Mouse (Mus musculus) midbrain, embryonic 11.5 days (tissue): Measurements from ENCODE around the gene Ccdc80. TPM values are rescaled to one million over a fixed set of nuclear protein-coding genes. Genes with fewer than 3 reads are reported as not detected.

Experiments used
- ATAC-seq: fragments of 200-750 bp; cut with Nextera tagmentation; 2 replicates; pipeline ENCODE4 v1.8.0; 2017; ENCODE audit warnings: moderate TSS enrichment, moderate library complexity; ENCODE audit not compliant: low FRiP score
- DNase-seq: peaks from one replicate; pipeline ENCODE4 v3.0.0; 2015; ENCODE audit warnings: low spot score; ENCODE audit errors: missing footprints
- H3K27ac ChIP-seq: fragments of 300-500 bp; sonication (generic); 2 replicates; pipeline ENCODE4 v1.5.1; 2014; ENCODE audit warnings: low read depth, low read length
- H3K27me3 ChIP-seq: fragments of 300-500 bp; sonication (generic); 2 replicates; pipeline ENCODE4 v1.6.1; 2014; ENCODE audit warnings: mild to moderate bottlenecking, low read length, moderate library complexity, mixed read lengths; ENCODE audit not compliant: control insufficient read depth, insufficient read depth
- H3K36me3 ChIP-seq: fragments of 300-500 bp; sonication (generic); 2 replicates; pipeline ENCODE4 v1.6.1; 2014; ENCODE audit warnings: mild to moderate bottlenecking, low read length, moderate library complexity, mixed read lengths; ENCODE audit not compliant: control insufficient read depth, insufficient read depth
- H3K4me1 ChIP-seq: fragments of 300-500 bp; sonication (generic); 2 replicates; pipeline ENCODE4 v1.6.1; 2014; ENCODE audit warnings: low read length; ENCODE audit not compliant: control insufficient read depth, insufficient read depth
- H3K4me2 ChIP-seq: fragments of 300-500 bp; sonication (generic); 2 replicates; pipeline ENCODE4 v1.6.1; 2014; ENCODE audit warnings: mild to moderate bottlenecking, moderate library complexity
- H3K4me3 ChIP-seq: fragments of 300-500 bp; sonication (generic); 2 replicates; pipeline ENCODE4 v1.5.1; 2014; ENCODE audit warnings: low read depth, low read length
- H3K9ac ChIP-seq: fragments of 300-500 bp; sonication (generic); 2 replicates; pipeline ENCODE4 v1.6.1; 2014; ENCODE audit warnings: low read length
- H3K9me3 ChIP-seq: fragments of 300-500 bp; sonication (generic); 2 replicates; pipeline ENCODE4 v1.6.1; 2016; ENCODE audit warnings: low read length; ENCODE audit not compliant: control insufficient read depth
- WGBS: fragments of 180-500 bp; shearing (Covaris S2); extraction: QIAGEN DNeasy Blood & Tissue Kit; methylation state at CpG from one replicate; pipeline ENCODE4 v1.1.7; 2014; 5-methylcytosine and 5-hydroxymethylcytosine counted together
- polyA plus RNA-seq: library from polyadenylated mRNA; unstranded; fragments of >200 nt; fragmentation: Nextera tagmentation; extraction: Ambion mirVana; gene quantifications from 2 replicates; pipeline ENCODE4 v1.2.1, GENCODE M21; 2014

Gene Ccdc80
- polyA plus RNA-seq, 1 experiment from 2014 or later: 27.1 TPM

DNA sequence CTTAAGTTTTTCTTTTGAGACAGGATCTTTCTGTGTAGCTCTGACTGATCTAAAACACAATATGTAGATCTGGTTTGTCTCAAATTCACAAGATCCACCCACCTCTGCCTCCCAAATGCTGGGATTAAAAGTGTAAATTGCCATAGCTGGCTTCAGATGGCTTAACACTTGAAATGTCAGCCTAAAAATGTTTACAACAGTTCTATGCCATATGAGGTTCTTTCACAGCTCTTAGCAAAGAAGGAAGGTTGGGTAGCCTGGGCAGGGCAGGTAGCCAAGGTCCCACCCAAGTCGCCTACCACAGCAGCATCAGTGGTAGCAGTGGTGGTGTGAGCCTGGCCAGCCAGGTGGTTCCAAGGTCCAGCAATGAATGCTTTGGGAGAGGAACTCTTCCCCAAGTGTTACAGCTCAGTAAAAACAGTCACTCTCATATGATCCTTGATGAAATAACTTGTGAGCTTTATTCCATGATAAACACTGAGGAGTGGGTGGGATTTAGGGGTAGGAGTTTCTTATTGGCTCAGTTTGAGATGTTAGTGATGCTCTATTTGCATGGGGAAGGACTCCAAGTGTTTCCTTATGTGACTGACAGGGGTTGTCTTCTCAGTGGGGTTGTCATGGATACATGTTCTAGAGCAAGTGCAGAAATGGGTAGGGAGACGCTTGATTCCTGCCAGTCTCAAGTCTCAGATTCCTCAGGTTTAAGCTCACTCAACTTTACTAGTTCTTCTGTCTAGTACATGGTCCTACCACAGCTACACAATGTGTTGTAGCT lies 34.9 kb downstream of the Ccdc80 start:
- Histone ChIP-seq H3K27ac (no peak overlapping the region), H3K36me3 (no peaks in the 10 kb centered on the region), H3K9me3 (no peaks in the 10 kb centered on the region), H3K4me3 (no peak overlapping the region), H3K4me1 (no peaks in the 10 kb centered on the region), H3K27me3 (no peaks in the 10 kb centered on the region), H3K4me2 (no peak overlapping the region), H3K9ac (no peak overlapping the region)
- DNase-seq: no peak
- no peak for ATAC-seq
- 88% methylated on average over 2 of the region's 2 CpGs for WGBS

DNA sequence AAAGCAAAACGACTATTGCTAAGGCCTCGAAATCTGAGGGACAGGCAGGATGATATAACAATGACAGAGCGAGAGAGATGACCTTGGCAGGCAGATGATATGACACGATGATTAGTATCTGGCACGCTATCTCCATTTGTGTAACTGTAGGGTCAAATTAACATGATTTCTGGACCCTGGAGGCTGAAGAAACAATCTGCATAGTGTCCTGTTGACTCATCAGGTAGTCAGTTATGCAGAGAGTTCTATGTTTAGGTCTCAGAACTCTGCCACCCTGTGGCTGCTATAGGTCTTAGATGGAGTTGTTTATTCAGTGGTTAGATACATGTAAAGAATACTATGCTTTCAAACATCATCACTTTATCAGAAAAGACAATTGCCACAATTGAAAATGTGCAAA lies 48.5 kb downstream of the Ccdc80 start:
- DNase-seq: peak; percentile 8
- Histone ChIP-seq H3K9ac (no peak overlapping the region), H3K4me2 (no peak overlapping the region), H3K27me3 (no peaks in the 10 kb centered on the region), H3K4me3 (no peak overlapping the region), H3K9me3 (no peaks in the 10 kb centered on the region; the same call in 1 of the 2 replicates), H3K36me3 (peaks cover 21% of the 10 kb centered on the region; the same call in 1 of the 2 replicates), H3K27ac (no peak overlapping the region), H3K4me1 (no peaks in the 10 kb centered on the region)
- 95% methylated on average over 5 of the region's 5 CpGs for WGBS
- ATAC-seq: no peak

DNA sequence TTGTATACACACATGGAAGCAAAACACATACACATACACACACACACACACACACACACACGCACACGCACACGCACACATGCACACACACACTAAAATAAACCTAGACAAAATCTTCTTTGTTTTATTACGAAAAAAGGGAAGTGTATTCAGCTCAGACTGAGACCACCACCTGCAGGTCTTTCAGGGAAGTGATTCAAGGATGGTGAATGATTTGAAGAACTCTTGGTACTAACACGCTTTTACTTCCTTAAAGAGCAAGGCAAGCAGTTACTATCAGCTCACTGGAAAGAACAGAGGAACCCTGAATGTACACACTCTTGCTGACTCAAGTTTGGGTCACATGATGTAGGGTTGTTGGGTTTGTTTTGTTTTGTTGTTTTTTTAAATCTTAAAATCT lies 49.4 kb downstream of the Ccdc80 start:
- Histone ChIP-seq H3K36me3 (peaks cover 21% of the 10 kb centered on the region; the same call in 1 of the 2 replicates), H3K4me1 (no peaks in the 10 kb centered on the region), H3K4me2 (no peak overlapping the region), H3K27ac (no peak overlapping the region), H3K9ac (no peak overlapping the region), H3K4me3 (no peak overlapping the region), H3K9me3 (no peaks in the 10 kb centered on the region; the same call in 1 of the 2 replicates), H3K27me3 (no peaks in the 10 kb centered on the region)
- ATAC-seq (no peak), DNase-seq (peak; percentile 44)
- WGBS: 96% methylated on average over 5 of the region's 5 CpGs

DNA sequence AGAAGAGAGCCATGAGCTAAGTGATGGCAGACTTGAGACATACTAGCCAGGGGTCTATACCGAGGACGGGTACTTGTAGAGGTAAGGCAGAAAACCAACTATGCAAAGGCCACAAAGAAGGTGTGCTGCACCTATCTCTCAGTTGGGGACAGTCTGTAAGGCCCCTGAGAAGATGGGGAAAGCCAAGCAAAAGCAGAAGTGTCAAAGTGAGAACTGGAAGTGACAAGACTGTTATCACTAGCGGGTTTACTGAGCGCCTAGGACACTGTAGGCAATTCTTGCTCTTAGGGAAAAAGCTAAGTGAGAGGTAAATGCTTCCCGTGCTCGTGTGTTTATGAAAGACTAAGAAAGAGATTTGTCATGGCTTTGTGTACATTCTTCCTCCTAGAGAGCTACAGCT lies 51.9 kb downstream of the Ccdc80 start:
- H3K36me3 ChIP-seq: peaks cover 21% of the 10 kb centered on the region; the same call in 1 of the 2 replicates
- H3K4me1 ChIP-seq: no peaks in the 10 kb centered on the region
- H3K27ac ChIP-seq: no peak overlapping the region
- H3K27me3 ChIP-seq: no peaks in the 10 kb centered on the region
- H3K4me3 ChIP-seq: no peak overlapping the region
- no peaks in the 10 kb centered on the region for H3K9me3 ChIP-seq
- ATAC-seq (no peak), DNase-seq (no peak)
- H3K4me2 ChIP-seq: no peak overlapping the region
- WGBS: 94% methylated on average over 6 of the region's 6 CpGs
- H3K9ac ChIP-seq: no peak overlapping the region

DNA sequence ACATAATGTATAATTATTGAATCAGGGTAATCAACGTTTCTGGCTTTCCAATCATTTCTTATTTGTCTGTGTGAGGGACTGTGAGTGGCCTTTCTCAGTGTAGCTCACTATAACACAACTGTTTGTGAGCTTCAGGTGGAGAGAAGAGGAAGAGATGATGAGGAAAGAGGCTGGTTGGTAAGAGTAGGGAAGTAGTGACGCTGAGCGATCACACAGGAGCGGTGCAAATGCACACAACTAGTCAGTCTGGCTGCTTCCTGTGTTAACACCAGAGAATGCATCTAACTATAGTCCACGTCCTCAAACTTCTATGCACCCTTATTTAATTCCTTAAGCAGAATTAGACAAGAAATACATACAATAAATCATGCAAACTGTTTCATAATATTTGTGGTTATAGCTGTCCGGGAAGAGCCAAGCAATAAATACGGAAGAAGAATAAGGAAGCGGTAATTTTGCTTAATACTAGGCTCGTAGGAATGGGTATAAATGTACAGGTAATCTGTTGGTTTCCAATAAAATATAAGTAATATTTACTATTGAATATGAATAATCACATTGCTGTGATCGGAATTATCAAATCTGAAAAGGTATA lies 55.4 kb downstream of the Ccdc80 start:
- Histone ChIP-seq H3K4me1 (no peaks in the 10 kb centered on the region), H3K27ac (no peak overlapping the region), H3K36me3 (peaks cover 8% of the 10 kb centered on the region; the same call in 1 of the 2 replicates), H3K4me2 (no peak overlapping the region), H3K4me3 (no peak overlapping the region), H3K9me3 (no peaks in the 10 kb centered on the region), H3K9ac (no peak overlapping the region), H3K27me3 (no peaks in the 10 kb centered on the region)
- 90% methylated on average over 10 of the region's 10 CpGs for WGBS
- no peak for ATAC-seq
- DNase-seq: no peak

DNA sequence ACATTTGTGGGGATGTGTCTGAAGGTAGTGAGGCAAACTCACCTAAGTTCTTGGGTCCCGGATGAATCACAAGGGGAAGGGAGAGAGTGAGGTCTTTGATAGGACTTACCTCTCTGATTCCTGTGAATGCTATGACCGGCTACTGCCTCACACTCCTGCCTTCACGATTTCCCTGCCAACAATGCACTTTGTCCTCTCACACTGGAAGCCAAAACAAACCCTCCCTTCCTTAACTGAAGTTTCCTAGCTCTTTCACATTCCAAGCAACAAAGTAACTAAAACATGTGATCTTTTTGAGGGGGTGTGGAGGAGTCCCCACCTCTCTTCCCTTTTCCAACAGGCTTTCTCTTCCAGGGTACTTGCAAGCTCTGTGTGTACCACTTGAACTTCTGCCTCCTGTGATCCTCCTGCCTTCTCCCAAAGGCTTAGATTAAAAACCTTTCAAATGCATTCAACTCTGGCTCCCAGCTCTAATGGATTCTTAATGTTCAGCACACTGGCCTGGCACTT lies 61.6 kb downstream of the Ccdc80 start:
- Histone ChIP-seq H3K4me3 (no peak overlapping the region), H3K4me1 (peaks cover 8% of the 10 kb centered on the region), H3K9me3 (no peaks in the 10 kb centered on the region), H3K9ac (no peak overlapping the region), H3K36me3 (no peaks in the 10 kb centered on the region), H3K27ac (no peak overlapping the region), H3K4me2 (no peak overlapping the region), H3K27me3 (no peaks in the 10 kb centered on the region)
- DNase-seq (no peak), ATAC-seq (no peak)
- 88% methylated on average over 3 of the region's 3 CpGs for WGBS

DNA sequence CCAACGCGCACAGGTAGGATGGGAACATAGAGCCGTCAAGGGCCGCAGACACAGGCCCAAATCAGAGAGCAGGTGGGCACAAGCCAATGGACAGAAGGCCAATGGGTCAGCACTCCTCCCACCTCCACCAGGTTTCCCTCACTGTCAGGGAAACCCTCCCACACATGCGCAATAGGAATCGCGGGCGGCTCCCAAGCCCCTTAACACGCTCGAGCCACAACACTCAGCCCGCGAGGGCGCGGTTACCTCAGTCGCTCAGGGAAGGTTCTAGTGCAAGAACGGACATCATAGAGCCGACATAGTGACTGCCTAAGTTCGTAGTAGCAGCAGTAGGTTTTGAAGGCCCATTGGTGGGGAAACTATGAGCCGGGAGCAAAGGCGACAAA lies 64.9 kb downstream of the Ccdc80 start:
- Histone ChIP-seq H3K36me3 (no peaks in the 10 kb centered on the region), H3K9ac (peak overlapping the region; percentile 82), H3K4me3 (peak overlapping the region; percentile 59), H3K4me1 (peaks cover 8% of the 10 kb centered on the region), H3K27ac (peak overlapping the region; percentile 74), H3K9me3 (no peaks in the 10 kb centered on the region), H3K4me2 (peak overlapping the region; percentile 83), H3K27me3 (no peaks in the 10 kb centered on the region)
- WGBS: 2% methylated on average over 20 of the region's 20 CpGs
- DNase-seq (no peak), ATAC-seq (peak; percentile 77)

DNA sequence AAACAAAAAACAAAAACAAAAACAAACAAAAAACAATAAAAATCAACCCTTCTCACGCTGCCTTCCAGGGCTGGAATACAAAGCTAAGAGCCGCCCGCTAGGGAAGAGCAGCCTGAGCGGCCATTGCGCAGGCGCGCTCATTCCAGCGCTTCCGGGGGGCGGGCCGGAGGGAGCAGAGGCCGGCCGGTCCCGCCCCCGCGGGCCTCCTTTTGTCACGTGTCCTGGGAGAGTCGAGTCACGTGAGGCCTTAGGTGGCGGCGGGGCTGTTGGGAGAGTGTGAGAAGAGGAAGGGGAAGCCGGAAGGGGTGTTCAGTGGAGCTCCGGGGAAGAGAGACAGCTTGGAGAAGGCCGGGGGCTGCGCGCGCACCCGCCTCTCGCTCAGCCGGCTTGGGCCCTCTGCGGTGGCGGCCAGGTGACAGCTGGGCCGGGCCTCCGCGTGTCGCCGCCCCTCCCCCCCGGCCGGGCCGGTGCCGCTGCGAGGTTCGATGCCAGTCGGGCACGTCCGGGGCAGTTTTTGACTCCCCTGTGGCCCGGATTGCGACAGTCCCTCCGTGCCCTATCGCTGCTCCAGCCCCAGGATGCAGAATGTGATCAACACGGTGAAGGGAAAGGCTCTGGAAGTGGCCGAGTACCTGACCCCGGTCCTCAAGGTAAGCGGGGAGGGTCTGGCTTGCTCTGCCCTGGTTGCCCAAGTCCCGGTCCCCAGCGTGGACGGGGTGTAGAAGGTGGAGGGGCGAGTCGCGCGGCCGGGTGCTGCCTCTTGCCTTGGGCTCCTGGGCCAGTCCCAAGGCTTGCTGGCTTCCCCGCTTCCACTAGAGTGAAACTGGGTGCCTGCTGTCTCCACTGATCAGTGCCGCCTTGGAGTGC lies 65.6 kb downstream of the Ccdc80 start, which contains the start of the genes Slc35a5 and Atg3:
TSS of gene Slc35a5 (minus strand) at position 185 of the 867 bp plus-strand sequence.
TSS of gene Atg3 (plus strand) at position 264 of the 867 bp plus-strand sequence.
- 0% methylated on average over 48 of the region's 64 CpGs for WGBS
- Histone ChIP-seq H3K27me3 (no peaks in the 10 kb centered on the region), H3K9ac (peak within 1 kb of the TSS; percentile 82), H3K4me2 (peak within 1 kb of the TSS; percentile 83), H3K36me3 (no peaks in the 10 kb centered on the region), H3K4me1 (peaks cover 8% of the 10 kb centered on the region), H3K27ac (peak within 1 kb of the TSS; percentile 74), H3K4me3 (peak within 1 kb of the TSS; percentile 59), H3K9me3 (no peaks in the 10 kb centered on the region)
- peak; percentile 99 for DNase-seq
- peak; percentile 99 for ATAC-seq
